Mouse (Mus musculus) hindbrain, postnatal 0 days (tissue): Measurements from ENCODE around the gene Slc38a10. TPM values are rescaled to one million over a fixed set of nuclear protein-coding genes. Genes with fewer than 3 reads are reported as not detected.
A peak's percentile ranks its signal among the peaks of the same experiment; 100 is the strongest.

Experiments
- ATAC-seq: fragments of 200-750 bp; cut with Nextera tagmentation; 2 replicates; pipeline ENCODE4 v1.8.0; 2017; ENCODE audit warnings: mild to moderate bottlenecking, moderate TSS enrichment, moderate library complexity
- DNase-seq: peaks from one replicate; pipeline ENCODE4 v3.0.0-alpha.2; 2015; ENCODE audit warnings: low spot score
- H3K27ac ChIP-seq: fragments of 300-500 bp; sonication (generic); 2 replicates; pipeline ENCODE4 v1.5.1; 2014; ENCODE audit warnings: mild to moderate bottlenecking
- H3K27me3 ChIP-seq: fragments of 300-500 bp; sonication (generic); 2 replicates; pipeline ENCODE4 v1.6.1; 2014; ENCODE audit warnings: low read length, mixed read lengths; ENCODE audit not compliant: insufficient read depth
- H3K36me3 ChIP-seq: fragments of 300-500 bp; sonication (generic); 2 replicates; pipeline ENCODE4 v1.6.1; 2014; ENCODE audit warnings: low read length, mixed read lengths; ENCODE audit not compliant: insufficient read depth
- H3K4me1 ChIP-seq: fragments of 300-500 bp; sonication (generic); 2 replicates; pipeline ENCODE4 v1.6.1; 2014; ENCODE audit warnings: antibody characterized with exemption, low read length, mixed read lengths; ENCODE audit not compliant: insufficient read depth
- H3K4me2 ChIP-seq: fragments of 300-500 bp; sonication (generic); 2 replicates; pipeline ENCODE4 v1.6.1; 2014; ENCODE audit warnings: low read depth, mild to moderate bottlenecking, low read length, moderate library complexity, mixed read lengths
- H3K4me3 ChIP-seq: fragments of 300-500 bp; sonication (generic); 2 replicates; pipeline ENCODE4 v1.5.1; 2014; ENCODE audit warnings: low read length
- H3K9ac ChIP-seq: fragments of 300-500 bp; sonication (generic); replicated peaks from 2 replicates; pipeline ENCODE4 v1.6.1; 2014; ENCODE audit warnings: mild to moderate bottlenecking, low read length, moderate library complexity, mixed read lengths
- H3K9me3 ChIP-seq: fragments of 300-500 bp; sonication (generic); 2 replicates; pipeline ENCODE4 v1.6.1; 2016; ENCODE audit warnings: low read length, mixed read lengths
- CTCF ChIP-seq: IDR thresholded peaks from 2 replicates; pipeline ENCODE4 v1.5.1; 2016; ENCODE audit warnings: antibody characterized with exemption, control low read depth, low read depth
- WGBS: fragments of 180-500 bp; shearing (Covaris S2); extraction: QIAGEN DNeasy Blood & Tissue Kit; methylation state at CpG from one replicate; pipeline ENCODE4 v1.1.7; 2014; 5-methylcytosine and 5-hydroxymethylcytosine counted together
- polyA plus RNA-seq: library from polyadenylated mRNA; unstranded; fragments of >200 nt; fragmentation: Nextera tagmentation; extraction: Ambion mirVana; gene quantifications from 2 replicates; pipeline ENCODE4 v1.2.1, GENCODE M21; 2015
- total RNA-seq: library from RNA; depleted of rRNA; stranded (reverse); fragments of >200 nt; gene quantifications from 2 replicates; pipeline ENCODE4 v1.2.3, GENCODE M21; 2014

Gene Slc38a10
- total and polyA plus RNA-seq, 2 experiments from 2014 or later: 101 to 178 TPM

GRCm38 (mm10) chr11:120158828-120159227, 7.7 kb upstream of the Slc38a10 start:
- H3K9me3 ChIP-seq: no peaks in the 10 kb centered on the region
- no peak overlapping the region for H3K27ac ChIP-seq
- no peak overlapping the region for H3K9ac ChIP-seq
- H3K4me2 ChIP-seq: no peak overlapping the region
- no peak overlapping the region for H3K4me3 ChIP-seq
- H3K27me3 ChIP-seq: no peaks in the 10 kb centered on the region
- WGBS: 75% methylated on average over 5 of the region's 5 CpGs
- H3K36me3 ChIP-seq: no peaks in the 10 kb centered on the region
- DNase-seq (no peak), ATAC-seq (no peak)
- no peaks in the 10 kb centered on the region for H3K4me1 ChIP-seq
- no peak for TF ChIP-seq CTCF

- under 1% methylated on average over 44 of the region's 44 CpGs for WGBS
- peak overlapping the region; percentile 86 for H3K4me3 ChIP-seq
- TF ChIP-seq CTCF: no peak
- H3K36me3 ChIP-seq: no peaks in the 10 kb centered on the region
- no peaks in the 10 kb centered on the region for H3K9me3 ChIP-seq
- H3K9ac ChIP-seq: peak overlapping the region; percentile 69
- peak overlapping the region; percentile 86 for H3K4me2 ChIP-seq
- peaks cover 10% of the 10 kb centered on the region for H3K4me1 ChIP-seq
- H3K27me3 ChIP-seq: no peaks in the 10 kb centered on the region
- DNase-seq (peak; percentile 46), ATAC-seq (peak; percentile 19; the same call in 1 of the 2 replicates)
- H3K27ac ChIP-seq: peak overlapping the region; percentile 73
Observed at GRCm38 (mm10) chr11:120150440-120151112, 570 bp downstream of the Slc38a10 start.

- TF ChIP-seq CTCF: no peak
- ATAC-seq (no peak), DNase-seq (peak; percentile 46)
- WGBS: 30% methylated on average over 6 of the region's 6 CpGs
- Histone ChIP-seq H3K4me1 (peaks cover 10% of the 10 kb centered on the region), H3K9me3 (no peaks in the 10 kb centered on the region), H3K27ac (peak overlapping the region; percentile 73; the same call in 1 of the 2 replicates), H3K4me3 (peak overlapping the region; percentile 86), H3K36me3 (no peaks in the 10 kb centered on the region), H3K9ac (peak overlapping the region; percentile 69; the same call in 1 of the 2 replicates), H3K27me3 (no peaks in the 10 kb centered on the region), H3K4me2 (peak overlapping the region; percentile 86)
Observed at GRCm38 (mm10) chr11:120149510-120150200, 1.5 kb downstream of the Slc38a10 start.

- ATAC-seq: no peak
- no peak overlapping the region for H3K27ac ChIP-seq
- DNase-seq: no peak
- no peaks in the 10 kb centered on the region for H3K9me3 ChIP-seq
- H3K9ac ChIP-seq: no peak overlapping the region
- WGBS: 83% methylated on average over 8 of the region's 8 CpGs
- H3K4me1 ChIP-seq: peaks cover 14% of the 10 kb centered on the region
- no peak overlapping the region for H3K4me2 ChIP-seq
- H3K4me3 ChIP-seq: no peak overlapping the region
- TF ChIP-seq CTCF: no peak
- no peaks in the 10 kb centered on the region for H3K27me3 ChIP-seq
- no peaks in the 10 kb centered on the region for H3K36me3 ChIP-seq
Observed at GRCm38 (mm10) chr11:120148201-120148855, 2.8 kb downstream of the Slc38a10 start.

GRCm38 (mm10) chr11:120143708-120144497, 7.2 kb downstream of the Slc38a10 start:
- DNase-seq (no peak), ATAC-seq (no peak)
- Histone ChIP-seq H3K36me3 (no peaks in the 10 kb centered on the region), H3K9ac (no peak overlapping the region), H3K4me2 (no peak overlapping the region), H3K27ac (no peak overlapping the region), H3K4me3 (no peak overlapping the region), H3K4me1 (peaks cover 4% of the 10 kb centered on the region; the same call in 1 of the 2 replicates), H3K27me3 (no peaks in the 10 kb centered on the region), H3K9me3 (no peaks in the 10 kb centered on the region)
- no peak for TF ChIP-seq CTCF
- 73% methylated on average over 13 of the region's 13 CpGs for WGBS

GRCm38 (mm10) chr11:120142601-120143051, 8.5 kb downstream of the Slc38a10 start:
- ATAC-seq (peak; percentile 74; the same call in 1 of the 2 replicates), DNase-seq (peak; percentile 56)
- H3K27ac ChIP-seq: peak overlapping the region; percentile 45; the same call in 1 of the 2 replicates

More at GRCm38 (mm10) chr11:120142601-120143051, 8.5 kb downstream of the Slc38a10 start:
- Histone ChIP-seq H3K9me3 (no peaks in the 10 kb centered on the region), H3K27me3 (no peaks in the 10 kb centered on the region), H3K9ac (no peak overlapping the region), H3K4me2 (no peak overlapping the region), H3K36me3 (no peaks in the 10 kb centered on the region), H3K4me3 (no peak overlapping the region), H3K4me1 (peaks cover 4% of the 10 kb centered on the region; the same call in 1 of the 2 replicates)
- TF ChIP-seq CTCF: peak; percentile 46
- 66% methylated on average over 3 of the region's 3 CpGs for WGBS
